Mouse (Mus musculus) E14TG2a.4 (cell line): Measurements from ENCODE around the gene Ppp2r5d.

ENCODE experiments used
- H3K27me3 ChIP-seq: 2 replicates; pipeline ENCODE4 v1.6.1; 2014; ENCODE audit warnings: low read length, control low read depth; ENCODE audit not compliant: insufficient read depth
- H3K36me3 ChIP-seq: 2 replicates; pipeline ENCODE4 v1.6.1; 2014; ENCODE audit warnings: low read length, control low read depth; ENCODE audit not compliant: insufficient read depth
- H3K4me1 ChIP-seq: replicated peaks from 2 replicates; pipeline ENCODE4 v1.6.1; 2014; ENCODE audit warnings: low read depth, low read length, control low read depth
- H3K4me3 ChIP-seq: replicated peaks from 2 replicates; pipeline ENCODE4 v1.5.1; 2014; ENCODE audit warnings: mild to moderate bottlenecking, low read length
- H3K9me3 ChIP-seq: 2 replicates; pipeline ENCODE4 v1.6.1; 2014; ENCODE audit warnings: low read length, control low read depth
- CTCF ChIP-seq: conservative IDR thresholded peaks from 2 replicates; pipeline ENCODE4 v1.5.1; 2014; ENCODE audit warnings: low read length
- NANOG ChIP-seq: IDR thresholded peaks from 2 replicates; pipeline ENCODE4 v1.6.1; 2014; ENCODE audit warnings: borderline replicate concordance, low read length, mixed read lengths
- POU5F1 ChIP-seq: IDR thresholded peaks from 2 replicates; pipeline ENCODE4 v1.6.1; 2014; ENCODE audit warnings: low read length, borderline replicate concordance

Gene Ppp2r5d

DNA sequence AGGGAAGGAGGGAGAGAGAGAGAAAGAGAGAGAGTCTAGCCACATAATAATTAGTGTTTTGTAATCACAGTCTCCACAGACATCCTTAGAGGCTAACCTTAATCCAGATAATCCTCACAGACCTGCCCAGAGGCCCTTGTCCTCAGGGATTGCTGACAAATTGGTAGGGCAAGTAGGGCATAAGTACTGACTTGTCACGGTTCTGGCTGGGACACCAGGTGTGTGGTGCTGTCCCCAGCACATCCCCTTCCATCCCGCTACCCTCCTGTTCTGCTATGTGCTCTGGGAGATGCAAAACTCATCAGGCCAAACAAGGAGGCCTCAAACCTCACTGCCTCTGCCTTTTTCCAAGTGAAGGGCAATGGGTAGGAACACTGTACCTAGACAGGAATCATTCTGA, 40.6 kb upstream of the Ppp2r5d start:
- H3K9me3 ChIP-seq = no peaks in the 10 kb centered on the region
- no peak for TF ChIP-seq POU5F1
- TF ChIP-seq CTCF = no peak
- TF ChIP-seq NANOG = no peak
- H3K4me3 ChIP-seq = no peak overlapping the region
- peaks cover 51% of the 10 kb centered on the region for H3K4me1 ChIP-seq
- H3K36me3 ChIP-seq = peaks cover 83% of the 10 kb centered on the region
- H3K27me3 ChIP-seq = no peaks in the 10 kb centered on the region

DNA sequence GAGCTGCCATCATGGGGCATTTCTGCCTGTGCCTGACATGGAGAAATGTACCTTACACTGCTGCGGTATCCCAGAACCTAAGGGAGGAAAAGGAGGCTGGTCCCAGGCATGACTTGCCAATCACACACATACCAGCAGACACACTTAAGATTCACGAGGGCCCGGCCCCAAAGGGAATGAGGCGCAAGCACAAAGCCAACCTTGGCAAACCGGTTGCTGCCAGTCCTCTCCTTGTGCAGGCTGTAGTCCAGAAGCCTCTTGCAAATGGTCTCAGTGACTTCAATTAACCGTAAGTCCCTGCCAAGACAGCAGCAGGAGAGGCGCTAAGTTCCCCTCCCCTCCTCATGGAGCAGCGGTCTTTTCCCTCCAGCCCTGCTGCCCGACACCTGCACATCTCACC, 38.1 kb upstream of the Ppp2r5d start:
- H3K36me3 ChIP-seq = peaks cover 65% of the 10 kb centered on the region
- H3K27me3 ChIP-seq = no peaks in the 10 kb centered on the region
- H3K9me3 ChIP-seq = no peaks in the 10 kb centered on the region
- H3K4me3 ChIP-seq = no peak overlapping the region
- H3K4me1 ChIP-seq = peaks cover 37% of the 10 kb centered on the region
- no peak for TF ChIP-seq NANOG
- TF ChIP-seq CTCF = no peak
- no peak for TF ChIP-seq POU5F1

- no peak overlapping the region for H3K4me3 ChIP-seq
- peaks cover 35% of the 10 kb centered on the region for H3K4me1 ChIP-seq
- TF ChIP-seq NANOG = no peak
- TF ChIP-seq CTCF = no peak
- TF ChIP-seq POU5F1 = no peak
Measured at GRCm38 (mm10) chr17:46741305-46741704, 36.4 kb upstream of the Ppp2r5d start.

GRCm38 (mm10) chr17:46736160-46736559, 31.2 kb upstream of the Ppp2r5d start:
- Histone ChIP-seq H3K27me3 (no peaks in the 10 kb centered on the region), H3K36me3 (peaks cover 39% of the 10 kb centered on the region), H3K4me1 (peaks cover 21% of the 10 kb centered on the region), H3K4me3 (no peak overlapping the region; the same call in 1 of the 2 replicates), H3K9me3 (no peaks in the 10 kb centered on the region)
- TF ChIP-seq NANOG (no peak), CTCF (peak; percentile 91)

More at GRCm38 (mm10) chr17:46741305-46741704, 36.4 kb upstream of the Ppp2r5d start:
- no peaks in the 10 kb centered on the region for H3K9me3 ChIP-seq
- no peaks in the 10 kb centered on the region for H3K27me3 ChIP-seq
- peaks cover 62% of the 10 kb centered on the region for H3K36me3 ChIP-seq

- no peaks in the 10 kb centered on the region for H3K9me3 ChIP-seq
- H3K4me1 ChIP-seq = peaks cover 21% of the 10 kb centered on the region
- peaks cover 37% of the 10 kb centered on the region for H3K36me3 ChIP-seq
- H3K27me3 ChIP-seq = 0 out of 2 replicates have a peak, but pooled peaks cover 4% of the 10 kb centered on the region
- TF ChIP-seq CTCF = no peak
- no peak overlapping the region for H3K4me3 ChIP-seq
Measured at GRCm38 (mm10) chr17:46735287-46735686, 30.4 kb upstream of the Ppp2r5d start.

DNA sequence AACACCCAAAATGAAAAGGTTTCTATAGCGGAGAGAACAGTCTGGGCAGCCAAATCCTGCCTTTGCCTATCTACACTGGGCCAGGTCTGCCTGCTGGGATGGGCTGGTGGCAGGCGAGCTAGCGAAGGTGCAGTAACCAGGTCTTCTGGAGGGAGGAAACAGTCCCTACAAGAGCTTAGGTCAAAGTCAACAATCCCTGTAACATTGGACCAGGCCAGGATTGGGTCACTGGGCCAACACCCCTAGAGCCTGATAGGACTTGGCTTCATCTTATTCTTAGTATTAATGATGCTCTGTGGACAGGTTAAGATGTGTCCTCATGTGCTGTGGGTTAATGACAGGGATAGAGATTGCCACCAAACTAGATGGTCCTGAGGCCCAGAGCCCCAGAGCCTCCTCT, 29.1 kb upstream of the Ppp2r5d start:
- peaks cover 13% of the 10 kb centered on the region for H3K27me3 ChIP-seq
- peaks cover 32% of the 10 kb centered on the region for H3K4me1 ChIP-seq
- H3K4me3 ChIP-seq = no peak overlapping the region
- H3K9me3 ChIP-seq = no peaks in the 10 kb centered on the region
- TF ChIP-seq POU5F1 = no peak
- no peak for TF ChIP-seq NANOG
- no peak for TF ChIP-seq CTCF
- H3K36me3 ChIP-seq = peaks cover 37% of the 10 kb centered on the region

GRCm38 (mm10) chr17:46728904-46729318, 24.0 kb upstream of the Ppp2r5d start, which contains the start of gene Gnmt:
Gnmt (minus strand) TSS chr17:46729168.
- Histone ChIP-seq H3K4me1 (peaks cover 43% of the 10 kb centered on the region), H3K36me3 (peaks cover 6% of the 10 kb centered on the region), H3K4me3 (peak within 1 kb of the TSS; percentile 83), H3K27me3 (peaks cover 21% of the 10 kb centered on the region), H3K9me3 (no peaks in the 10 kb centered on the region)
- TF ChIP-seq POU5F1 (no peak), CTCF (no peak), NANOG (no peak)

DNA sequence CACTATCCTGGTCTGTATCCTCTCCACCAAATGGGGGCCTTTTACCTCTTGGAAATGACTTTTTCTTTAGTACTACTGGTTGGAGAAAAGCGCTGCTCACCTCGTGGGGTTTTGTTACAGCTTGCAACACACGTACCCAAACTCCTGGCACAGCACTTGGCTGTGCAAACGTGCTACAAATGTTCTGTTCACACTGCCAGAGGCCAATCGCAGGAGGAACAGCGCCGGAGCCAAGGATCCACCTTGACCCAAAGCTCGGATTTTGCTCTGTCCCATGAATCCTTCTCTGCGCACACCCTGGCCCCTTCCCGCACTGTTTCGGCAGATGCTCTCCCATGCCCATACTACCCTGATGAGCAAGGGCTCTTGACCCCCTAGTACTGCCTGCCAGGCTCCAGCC, 23.6 kb upstream of the Ppp2r5d start:
- Histone ChIP-seq H3K4me3 (peak overlapping the region; percentile 83), H3K36me3 (peaks cover 8% of the 10 kb centered on the region), H3K9me3 (no peaks in the 10 kb centered on the region), H3K4me1 (peaks cover 43% of the 10 kb centered on the region), H3K27me3 (peaks cover 21% of the 10 kb centered on the region)
- TF ChIP-seq NANOG (no peak), CTCF (no peak), POU5F1 (no peak)

DNA sequence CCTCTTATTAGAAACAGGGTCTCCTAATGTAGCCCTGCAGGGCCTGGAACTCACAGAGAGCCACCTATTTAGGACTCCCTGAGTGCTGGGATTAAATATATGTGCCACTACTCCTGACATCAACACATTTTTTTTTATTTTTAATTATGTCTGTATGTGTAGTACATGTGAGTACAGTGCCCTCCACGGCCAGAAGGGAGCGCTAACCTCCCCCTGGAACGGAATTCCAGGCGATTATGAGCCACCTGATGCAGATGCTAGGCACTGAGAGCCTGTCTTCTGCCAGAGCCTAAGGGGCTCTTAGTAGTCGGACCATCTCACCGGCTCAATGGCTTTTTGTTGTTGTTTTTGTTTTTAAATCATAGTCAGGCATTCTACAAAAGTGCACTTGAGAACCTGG, 23.1 kb upstream of the Ppp2r5d start:
- Histone ChIP-seq H3K9me3 (no peaks in the 10 kb centered on the region), H3K27me3 (peaks cover 21% of the 10 kb centered on the region), H3K4me3 (no peak overlapping the region), H3K4me1 (peaks cover 43% of the 10 kb centered on the region), H3K36me3 (peaks cover 12% of the 10 kb centered on the region)
- TF ChIP-seq NANOG = no peak
- TF ChIP-seq CTCF = peak; percentile 81

DNA sequence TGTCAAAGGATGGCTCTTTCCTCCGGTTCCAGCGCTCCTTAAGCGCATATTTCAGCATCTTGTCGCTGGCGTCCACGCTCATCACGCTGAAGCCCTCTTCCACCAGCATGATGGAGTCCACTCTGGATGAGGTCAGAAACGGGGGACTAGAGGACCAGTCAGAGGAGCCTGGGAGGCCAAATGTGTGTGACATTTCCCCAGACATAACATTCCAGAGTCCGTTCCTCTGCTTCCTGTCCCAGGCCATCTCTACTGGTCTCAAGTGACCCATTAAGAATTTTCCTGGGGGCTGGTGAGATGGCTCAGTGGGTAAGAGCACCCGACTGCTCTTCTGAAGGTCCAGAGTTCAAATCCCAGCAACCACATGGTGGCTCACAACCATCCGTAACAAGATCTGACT, 22.4 kb upstream of the Ppp2r5d start:
- Histone ChIP-seq H3K4me1 (peaks cover 43% of the 10 kb centered on the region), H3K9me3 (no peaks in the 10 kb centered on the region)
- no peak for TF ChIP-seq CTCF
- TF ChIP-seq NANOG = no peak
- no peak for TF ChIP-seq POU5F1

More for the DNA sequence above, 22.4 kb upstream of the Ppp2r5d start:
- Histone ChIP-seq H3K36me3 (peaks cover 17% of the 10 kb centered on the region), H3K27me3 (peaks cover 21% of the 10 kb centered on the region), H3K4me3 (no peak overlapping the region)
